Comparison of ENCODE assay signal across 8 mouse cellular contexts in genomic region chr17:30347101-30347613, GRCm38 (mm10).
DNase-seq lines count a peak whose midpoint lies in the region; ATAC-seq lines count a peak whose summit lies in the region.

No protein-coding gene starts in this region.

- no peaks in the 10 kb centered on the region for H3K9me3 ChIP-seq in heart, embryonic 14.5 days (ENCODE audit: control insufficient read depth, low read length)
- no peaks in the 10 kb centered on the region for H3K9me3 ChIP-seq in hindbrain, embryonic 12.5 days (replicated peaks)
- H3K9me3 ChIP-seq in midbrain, embryonic 13.5 days = no peaks in the 10 kb centered on the region

- ATAC-seq in heart, embryonic 14.5 days (ENCODE audit: insufficient number of reproducible peaks, insufficient read depth, low FRiP score, low read depth) = peak; percentile 43
- peak; percentile 61 for ATAC-seq in hindbrain, embryonic 12.5 days (ENCODE audit: low FRiP score)
- ATAC-seq in midbrain, embryonic 13.5 days = peak; percentile 79

- intact Hi-C loops in heart, postnatal 14 days (cut with DNase I) = loop anchor here (10.0 kb wide), 1 partner anchor 372 kb away; the partner anchor contains the start of gene Mdga1

- H3K9ac ChIP-seq in heart, embryonic 14.5 days (ENCODE audit: low read length) = no peak overlapping the region
- H3K9ac ChIP-seq in hindbrain, embryonic 12.5 days = peak overlapping the region; percentile 38; the same call in 1 of the 2 replicates
- peak overlapping the region; percentile 51 for H3K9ac ChIP-seq in midbrain, embryonic 13.5 days (replicated peaks)

- no peak for DNase-seq in heart, postnatal 14 days
- DNase-seq in brain, embryonic 18.5 days (ENCODE audit: low read depth, low spot score) = peak; percentile 8
- DNase-seq in cerebellum, postnatal 36 days = no peak
- DNase-seq in cerebellum, adult 9-10 months = no peak
- DNase-seq in gastrocnemius, postnatal 10 days = no peak

- H3K36me3 ChIP-seq in heart, embryonic 14.5 days (ENCODE audit: control insufficient read depth, insufficient read depth, low read length) = no peaks in the 10 kb centered on the region
- H3K36me3 ChIP-seq in hindbrain, embryonic 12.5 days = no peaks in the 10 kb centered on the region
- H3K36me3 ChIP-seq in midbrain, embryonic 13.5 days = no peaks in the 10 kb centered on the region

- H3K27me3 ChIP-seq in heart, embryonic 14.5 days (ENCODE audit: control insufficient read depth, insufficient read depth, low read length) = no peaks in the 10 kb centered on the region
- no peaks in the 10 kb centered on the region for H3K27me3 ChIP-seq in hindbrain, embryonic 12.5 days
- H3K27me3 ChIP-seq in midbrain, embryonic 13.5 days = no peaks in the 10 kb centered on the region

- H3K4me1 ChIP-seq in heart, embryonic 14.5 days (ENCODE audit: control insufficient read depth in 2 of 2, insufficient read depth in 2 of 2, low read length in 2 of 2) = peaks cover 14% of the 10 kb centered on the region in 2 experiments
- H3K4me1 ChIP-seq in hindbrain, embryonic 12.5 days = peaks cover 29% of the 10 kb centered on the region
- peaks cover 43% of the 10 kb centered on the region for H3K4me1 ChIP-seq in midbrain, embryonic 13.5 days (replicated peaks)

- peak overlapping the region; percentile 28; the same call in 1 of the 2 replicates for H3K4me2 ChIP-seq in heart, embryonic 14.5 days (ENCODE audit: low read length)
- peak overlapping the region; percentile 32 for H3K4me2 ChIP-seq in hindbrain, embryonic 12.5 days (replicated peaks)
- H3K4me2 ChIP-seq in midbrain, embryonic 13.5 days (replicated peaks) = peak overlapping the region; percentile 30

- WGBS in heart, embryonic 14.5 days = 5% methylated on average over 10 of the region's 10 CpGs
- 19% methylated on average over 10 of the region's 10 CpGs for WGBS in hindbrain, embryonic 12.5 days
- WGBS in midbrain, embryonic 13.5 days = 20% methylated on average over 10 of the region's 10 CpGs

- H3K27ac ChIP-seq in heart, embryonic 14.5 days (replicated peaks in 1 of 2; ENCODE audit: control insufficient read depth in 1 of 2, insufficient read depth in 1 of 2, low read depth in 2 of 2, low read length in 2 of 2) = no peak overlapping the region
- H3K27ac ChIP-seq in hindbrain, embryonic 12.5 days = peak overlapping the region; percentile 82
- peak overlapping the region; percentile 83 for H3K27ac ChIP-seq in midbrain, embryonic 13.5 days

- no peak overlapping the region for H3K4me3 ChIP-seq in heart, embryonic 14.5 days (ENCODE audit: control insufficient read depth in 1 of 2, insufficient read depth in 1 of 2, low read depth in 1 of 2, low read length in 2 of 2)
- H3K4me3 ChIP-seq in hindbrain, embryonic 12.5 days = no peak overlapping the region
- H3K4me3 ChIP-seq in midbrain, embryonic 13.5 days (replicated peaks) = no peak overlapping the region

Comparison
In these comparisons a context has a peak if more than half of its experiments do, and no peak if none do; other contexts are left out.
1. H3K27ac ChIP-seq: peak in hindbrain, embryonic 12.5 days (single experiment) and midbrain, embryonic 13.5 days (single experiment); none in heart, embryonic 14.5 days (0 of 2).
2. Peak in every context shown above with its lines, with median percentiles within 50 percentile points of each other: ATAC-seq and H3K4me2 ChIP-seq.